Mouse (Mus musculus): ENCODE measurements around the gene Uqcc3. TPM values are rescaled to one million over a fixed set of nuclear protein-coding genes. Genes with fewer than 3 reads are reported as not detected.

Gene Uqcc3
- polyA plus RNA-seq, 1 experiment from 2014 or later = 61.5 TPM

GRCm38 (mm10) chr19:8830664-8831063 is 50.1 kb downstream of the Uqcc3 start:
- no peaks in the 10 kb centered on the region for H3K27me3 ChIP-seq (replicated peaks; ENCODE audit: control insufficient read depth, insufficient read depth, low read length)
- no peak for ATAC-seq
- no peak overlapping the region for H3K9ac ChIP-seq (ENCODE audit: low read depth, low read length)
- no peaks in the 10 kb centered on the region for H3K9me3 ChIP-seq (ENCODE audit: control insufficient read depth, low read length)
- H3K27ac ChIP-seq (ENCODE audit: low read depth, low read length) = no peak overlapping the region
- H3K36me3 ChIP-seq (ENCODE audit: control insufficient read depth, insufficient read depth, low read length) = peaks cover 61% of the 10 kb centered on the region
- no peak overlapping the region for H3K4me3 ChIP-seq (ENCODE audit: low read length)
- WGBS = 78% methylated on average over 8 of the region's 8 CpGs
- no peak overlapping the region for H3K4me2 ChIP-seq (ENCODE audit: low read length)
- no peaks in the 10 kb centered on the region for H3K4me1 ChIP-seq (ENCODE audit: control insufficient read depth, insufficient read depth, low read depth, low read length)

Small RNA genes within 50 kb of the gene (microRNA-seq; reads per million reads assigned to microRNA genes)
- not detected for gene Mir5136

Other genes with a start within 250 kb of the Uqcc3 start
- 0.66 and 0.72 TPM in 2 replicates for gene Chrm1, start 217.1 kb downstream of the Uqcc3 start, polyA plus RNA-seq (2015; fragmentation: Nextera tagmentation; extraction: Ambion mirVana)
- 183 and 191 TPM in 2 replicates for gene Slc3a2, start 157.6 kb downstream of the Uqcc3 start, polyA plus RNA-seq (2015; fragmentation: Nextera tagmentation; extraction: Ambion mirVana)
- gene Wdr74, start 145.1 kb downstream of the Uqcc3 start, polyA plus RNA-seq (2015; fragmentation: Nextera tagmentation; extraction: Ambion mirVana) = 89.6 and 92.0 TPM in 2 replicates
- 1.5 and 1.6 TPM in 2 replicates for gene 1700092M07Rik, start 140.2 kb downstream of the Uqcc3 start, polyA plus RNA-seq (2015; fragmentation: Nextera tagmentation; extraction: Ambion mirVana)
- gene Stx5a, start 139.5 kb downstream of the Uqcc3 start, polyA plus RNA-seq (2015; fragmentation: Nextera tagmentation; extraction: Ambion mirVana) = 109 and 119 TPM in 2 replicates
- 120 and 140 TPM in 2 replicates for gene Nxf1, start 123.8 kb downstream of the Uqcc3 start, polyA plus RNA-seq (2015; fragmentation: Nextera tagmentation; extraction: Ambion mirVana)
- 200 and 220 TPM in 2 replicates for gene Tmem223, start 109.9 kb downstream of the Uqcc3 start, polyA plus RNA-seq (2015; fragmentation: Nextera tagmentation; extraction: Ambion mirVana)
- 30.4 and 32.1 TPM in 2 replicates for gene Tmem179b, start 106.5 kb downstream of the Uqcc3 start, polyA plus RNA-seq (2015; fragmentation: Nextera tagmentation; extraction: Ambion mirVana)
- gene Taf6l, start 94.5 kb downstream of the Uqcc3 start, polyA plus RNA-seq (2015; fragmentation: Nextera tagmentation; extraction: Ambion mirVana) = 31.7 and 33.1 TPM in 2 replicates
- gene Polr2g, start 82.3 kb downstream of the Uqcc3 start, polyA plus RNA-seq (2015; fragmentation: Nextera tagmentation; extraction: Ambion mirVana) = 136 and 147 TPM in 2 replicates
- 8.0 and 8.1 TPM in 2 replicates for gene Zbtb3, start 78.4 kb downstream of the Uqcc3 start, polyA plus RNA-seq (2015; fragmentation: Nextera tagmentation; extraction: Ambion mirVana)
- gene Ttc9c, start 61.6 kb downstream of the Uqcc3 start, polyA plus RNA-seq (2015; fragmentation: Nextera tagmentation; extraction: Ambion mirVana) = 51.6 and 54.3 TPM in 2 replicates
- 5.1 and 5.8 TPM in 2 replicates for gene Hnrnpul2, start 60.9 kb downstream of the Uqcc3 start, polyA plus RNA-seq (2015; fragmentation: Nextera tagmentation; extraction: Ambion mirVana)
- not detected in 2 replicates for gene AC129217.1, start 51.1 kb downstream of the Uqcc3 start, polyA plus RNA-seq (2015; fragmentation: Nextera tagmentation; extraction: Ambion mirVana)
- gene Bscl2, start 43.5 kb downstream of the Uqcc3 start, polyA plus RNA-seq (2015; fragmentation: Nextera tagmentation; extraction: Ambion mirVana) = 117 TPM in 2 replicates
- gene Gng3, start 41.7 kb downstream of the Uqcc3 start, polyA plus RNA-seq (2015; fragmentation: Nextera tagmentation; extraction: Ambion mirVana) = 477 and 526 TPM in 2 replicates
- 0.94 and 1.2 TPM in 2 replicates for gene Lrrn4cl, start 30.2 kb downstream of the Uqcc3 start, polyA plus RNA-seq (2015; fragmentation: Nextera tagmentation; extraction: Ambion mirVana)
- 147 and 151 TPM in 2 replicates for gene Ubxn1, start 9.4 kb downstream of the Uqcc3 start, polyA plus RNA-seq (2015; fragmentation: Nextera tagmentation; extraction: Ambion mirVana)
- gene Lbhd1, start 2.8 kb upstream of the Uqcc3 start, polyA plus RNA-seq (2015; fragmentation: Nextera tagmentation; extraction: Ambion mirVana) = 27.5 and 35.0 TPM in 2 replicates
- gene Gm49403, start 3.0 kb upstream of the Uqcc3 start, polyA plus RNA-seq (2015; fragmentation: Nextera tagmentation; extraction: Ambion mirVana) = not detected in 2 replicates
- 44.3 and 46.5 TPM in 2 replicates for gene 1810009A15Rik, start 7.9 kb upstream of the Uqcc3 start, polyA plus RNA-seq (2015; fragmentation: Nextera tagmentation; extraction: Ambion mirVana)
- gene Gm49416, start 8.0 kb upstream of the Uqcc3 start, polyA plus RNA-seq (2015; fragmentation: Nextera tagmentation; extraction: Ambion mirVana) = not detected in 2 replicates
- 31.1 and 35.2 TPM in 2 replicates for gene Ints5, start 12.1 kb upstream of the Uqcc3 start, polyA plus RNA-seq (2015; fragmentation: Nextera tagmentation; extraction: Ambion mirVana)
- 72.1 and 84.5 TPM in 2 replicates for gene Ganab, start 17.1 kb upstream of the Uqcc3 start, polyA plus RNA-seq (2015; fragmentation: Nextera tagmentation; extraction: Ambion mirVana)
- gene B3gat3, start 39.5 kb upstream of the Uqcc3 start, polyA plus RNA-seq (2015; fragmentation: Nextera tagmentation; extraction: Ambion mirVana) = 98.3 and 99.5 TPM in 2 replicates
- 2.9 and 3.0 TPM in 2 replicates for gene Rom1, start 48.4 kb upstream of the Uqcc3 start, polyA plus RNA-seq (2015; fragmentation: Nextera tagmentation; extraction: Ambion mirVana)
- 10.3 and 11.3 TPM in 2 replicates for gene Eml3, start 48.6 kb upstream of the Uqcc3 start, polyA plus RNA-seq (2015; fragmentation: Nextera tagmentation; extraction: Ambion mirVana)
- gene Mta2, start 61.0 kb upstream of the Uqcc3 start, polyA plus RNA-seq (2015; fragmentation: Nextera tagmentation; extraction: Ambion mirVana) = 91.3 and 103 TPM in 2 replicates
- 23.9 and 26.3 TPM in 2 replicates for gene Tut1, start 72.9 kb upstream of the Uqcc3 start, polyA plus RNA-seq (2015; fragmentation: Nextera tagmentation; extraction: Ambion mirVana)
- 284 and 301 TPM in 2 replicates for gene Eef1g, start 86.1 kb upstream of the Uqcc3 start, polyA plus RNA-seq (2015; fragmentation: Nextera tagmentation; extraction: Ambion mirVana)
- gene Ahnak, start 108.4 kb upstream of the Uqcc3 start, polyA plus RNA-seq (2015; fragmentation: Nextera tagmentation; extraction: Ambion mirVana) = 3.5 and 4.8 TPM in 2 replicates
- gene Scgb1a1, start 207.0 kb upstream of the Uqcc3 start, polyA plus RNA-seq (2015; fragmentation: Nextera tagmentation; extraction: Ambion mirVana) = not detected in 2 replicates